Mouse (Mus musculus) midbrain, embryonic 15.5 days (tissue): Measurements from ENCODE around the gene Ilkap. TPM values are rescaled to one million over a fixed set of nuclear protein-coding genes. Genes with fewer than 3 reads are reported as not detected.
A peak's percentile ranks its signal among the peaks of the same experiment; 100 is the strongest.

ENCODE experiments used
- ATAC-seq: fragments of 200-750 bp; cut with Nextera tagmentation; replicated peaks from 2 replicates; pipeline ENCODE4 v1.8.0; 2017; ENCODE audit warnings: moderate TSS enrichment
- H3K27ac ChIP-seq: fragments of 300-500 bp; sonication (generic); 2 replicates; pipeline ENCODE4 v1.5.1; 2015; ENCODE audit warnings: mild to moderate bottlenecking, inconsistent platforms
- H3K27me3 ChIP-seq: fragments of 300-500 bp; sonication (generic); replicated peaks from 2 replicates; pipeline ENCODE4 v1.6.1; 2015; ENCODE audit warnings: inconsistent platforms
- H3K36me3 ChIP-seq: fragments of 300-500 bp; sonication (generic); replicated peaks from 2 replicates; pipeline ENCODE4 v1.6.1; 2015; ENCODE audit warnings: inconsistent platforms
- H3K4me1 ChIP-seq: fragments of 300-500 bp; sonication (generic); 2 replicates; pipeline ENCODE4 v1.6.1; 2015; ENCODE audit warnings: inconsistent platforms
- H3K4me2 ChIP-seq: fragments of 300-500 bp; sonication (generic); 2 replicates; pipeline ENCODE4 v1.6.1; 2015; ENCODE audit warnings: inconsistent platforms, mild to moderate bottlenecking, moderate library complexity
- H3K4me3 ChIP-seq: fragments of 300-500 bp; sonication (generic); 2 replicates; pipeline ENCODE4 v1.5.1; 2015; ENCODE audit warnings: mild to moderate bottlenecking, inconsistent platforms
- H3K9ac ChIP-seq: fragments of 300-500 bp; sonication (generic); 2 replicates; pipeline ENCODE4 v1.6.1; 2015; ENCODE audit warnings: mild to moderate bottlenecking, inconsistent platforms
- H3K9me3 ChIP-seq: fragments of 300-500 bp; sonication (generic); 2 replicates; pipeline ENCODE4 v1.6.1; 2016; ENCODE audit warnings: inconsistent platforms
- WGBS: fragments of 180-500 bp; shearing (Covaris S2); methylation state at CpG from one replicate; pipeline ENCODE4 v1.1.7; 2015; ENCODE audit warnings: mixed read lengths; 5-methylcytosine and 5-hydroxymethylcytosine counted together
- polyA plus RNA-seq: library from polyadenylated mRNA; unstranded; fragments of >200 nt; fragmentation: Nextera tagmentation; extraction: Ambion mirVana; gene quantifications from 2 replicates; pipeline ENCODE4 v1.2.1, GENCODE M21; 2015

Ilkap gene
- polyA plus RNA-seq, 1 experiment from 2014 or later = 150 TPM

DNA sequence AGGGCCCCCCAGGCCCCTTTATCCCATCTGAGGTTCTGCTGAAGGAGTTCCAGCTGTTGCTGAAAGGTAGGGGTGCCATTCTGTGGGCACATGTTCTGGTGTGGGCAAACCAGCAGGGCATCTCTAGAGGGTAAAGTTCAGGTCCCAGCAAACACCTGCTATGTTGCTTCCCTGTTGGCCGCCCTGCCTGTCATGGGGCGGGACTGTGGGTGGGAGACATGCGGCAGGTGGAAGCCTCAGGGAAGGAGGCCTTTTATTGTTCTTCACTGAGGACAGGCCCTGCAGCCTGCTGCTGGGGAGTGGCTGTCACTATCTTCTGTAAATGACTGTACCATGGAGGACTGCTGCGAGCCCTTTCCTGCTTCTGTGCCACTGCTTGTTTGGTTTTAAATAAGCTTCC, 29.2 kb downstream of the Ilkap start:
- 74% methylated on average over 4 of the region's 4 CpGs for WGBS
- Histone ChIP-seq H3K4me2 (no peak overlapping the region), H3K4me3 (no peak overlapping the region), H3K36me3 (peaks cover 14% of the 10 kb centered on the region; the same call in 1 of the 2 replicates), H3K9me3 (no peaks in the 10 kb centered on the region), H3K9ac (no peak overlapping the region), H3K27me3 (peaks cover 18% of the 10 kb centered on the region), H3K27ac (no peak overlapping the region), H3K4me1 (peaks cover 8% of the 10 kb centered on the region)
- no peak for ATAC-seq

GRCm38 (mm10) chr1:91367295-91367694, 31.3 kb downstream of the Ilkap start:
- Histone ChIP-seq H3K4me2 (no peak overlapping the region), H3K36me3 (peaks cover 4% of the 10 kb centered on the region; the same call in 1 of the 2 replicates), H3K4me3 (no peak overlapping the region), H3K9me3 (no peaks in the 10 kb centered on the region), H3K27ac (no peak overlapping the region), H3K27me3 (peaks cover 18% of the 10 kb centered on the region), H3K9ac (no peak overlapping the region), H3K4me1 (peaks cover 8% of the 10 kb centered on the region)
- 94% methylated on average over 3 of the region's 3 CpGs for WGBS
- ATAC-seq = no peak

DNA sequence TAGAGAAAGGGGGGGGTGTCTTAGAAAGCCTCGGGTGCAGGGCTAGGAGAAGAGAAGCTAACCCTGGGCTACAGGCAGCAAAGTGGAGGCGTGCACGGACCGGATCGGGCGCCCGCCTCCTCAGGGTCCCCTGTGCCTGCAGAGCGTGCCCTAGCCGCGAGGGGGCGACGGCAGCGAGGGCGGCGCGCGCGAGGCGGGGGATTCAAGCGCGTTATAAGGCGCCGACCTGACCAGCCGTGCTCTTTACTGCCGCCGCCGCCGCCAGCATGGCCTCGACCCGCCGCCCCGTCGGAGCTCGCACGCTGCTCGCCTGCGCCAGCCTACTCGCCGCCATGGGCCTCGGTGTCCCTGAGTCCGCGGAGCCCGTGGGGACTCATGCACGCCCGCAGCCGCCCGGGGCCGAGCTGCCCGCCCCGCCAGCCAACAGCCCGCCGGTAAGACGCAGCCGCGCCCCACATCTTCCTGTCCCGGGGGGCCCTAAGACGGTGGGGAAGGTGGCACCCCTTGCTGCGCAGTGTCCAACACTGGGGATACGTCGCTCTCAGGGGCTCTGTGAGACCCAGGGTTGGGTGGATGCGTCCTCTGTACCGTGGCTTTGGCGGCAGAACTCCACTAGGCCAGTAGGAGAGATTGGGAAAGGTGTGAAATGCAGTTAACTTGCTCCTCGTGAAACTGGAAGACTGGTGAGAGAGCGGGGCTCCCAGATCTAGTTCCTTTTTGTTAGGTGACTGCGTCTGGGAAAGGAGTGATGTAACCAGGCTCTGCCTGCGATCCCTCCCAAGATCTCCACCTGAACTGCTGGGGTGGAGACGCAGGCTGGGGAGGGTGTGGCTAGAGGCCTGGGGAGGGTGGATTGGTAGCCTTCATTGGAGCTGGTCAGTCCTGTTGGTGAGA, 32.2 kb downstream of the Ilkap start, which contains the start of gene Erfe:
TSS of gene Erfe (plus strand) at position 216 of the 894 bp plus-strand sequence.
- H3K9me3 ChIP-seq = no peaks in the 10 kb centered on the region
- ATAC-seq = peak; percentile 51
- WGBS = 1% methylated on average over 67 of the region's 68 CpGs

GRCm38 (mm10) chr1:91365816-91366214, 32.8 kb downstream of the Ilkap start:
- Histone ChIP-seq H3K36me3 (no peaks in the 10 kb centered on the region), H3K9ac (no peak overlapping the region), H3K9me3 (no peaks in the 10 kb centered on the region), H3K27me3 (peaks cover 18% of the 10 kb centered on the region), H3K4me3 (peak overlapping the region; percentile 35; the same call in 1 of the 2 replicates), H3K27ac (no peak overlapping the region), H3K4me2 (peak overlapping the region; percentile 62), H3K4me1 (peaks cover 8% of the 10 kb centered on the region)
- 31% methylated on average over 8 of the region's 8 CpGs for WGBS
- ATAC-seq = 0 out of 2 replicates have a peak, but pooled peaks have one; percentile 18

More for the DNA sequence above, 32.2 kb downstream of the Ilkap start, which contains the start of gene Erfe:
- Histone ChIP-seq H3K36me3 (no peaks in the 10 kb centered on the region), H3K4me2 (peak within 1 kb of the TSS; percentile 62), H3K27me3 (peaks cover 18% of the 10 kb centered on the region), H3K4me1 (peaks cover 8% of the 10 kb centered on the region), H3K27ac (no peak within 1 kb of the TSS), H3K9ac (peak within 1 kb of the TSS; percentile 24), H3K4me3 (peak within 1 kb of the TSS; percentile 35)

DNA sequence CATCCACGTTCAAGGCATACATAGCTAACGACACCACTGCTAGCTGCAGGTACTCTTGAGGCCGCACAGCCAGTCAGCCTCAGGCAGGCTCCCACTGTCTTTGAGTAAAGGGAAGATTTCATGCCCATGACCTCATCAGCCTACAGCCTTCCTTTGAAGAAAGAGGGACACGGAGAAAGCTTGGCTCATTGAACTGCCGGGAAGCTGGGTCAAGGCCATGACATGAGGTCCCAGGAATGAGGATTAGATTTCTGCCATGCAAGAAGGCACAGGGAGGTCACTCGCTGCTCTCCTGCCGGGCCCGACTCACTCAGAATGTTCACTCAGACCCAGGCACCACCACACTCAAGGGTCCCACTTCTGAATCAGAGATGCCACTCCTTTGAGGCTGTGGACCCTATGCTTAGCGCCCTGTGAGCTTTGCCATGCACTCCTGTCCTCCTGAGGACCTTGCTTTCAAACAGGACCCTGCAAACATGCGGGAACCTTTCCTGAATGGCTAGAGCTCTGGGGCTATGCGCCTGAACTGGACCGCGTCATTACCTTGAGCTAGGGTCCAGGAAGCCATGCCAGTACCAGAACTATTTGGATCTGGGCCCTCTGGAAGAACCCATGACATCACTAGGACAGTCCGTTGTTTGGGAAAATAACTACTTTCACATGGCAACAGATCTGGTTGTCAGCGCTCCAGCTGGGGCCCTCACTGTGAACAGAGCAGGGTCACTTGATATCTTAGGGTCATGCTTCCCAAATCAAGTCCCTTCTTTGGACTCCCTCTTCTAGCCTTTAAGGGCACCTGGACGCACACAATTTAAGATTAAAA, 33.6 kb downstream of the Ilkap start:
- no peak for ATAC-seq
- H3K4me3 ChIP-seq = no peak overlapping the region
- no peak overlapping the region for H3K27ac ChIP-seq
- H3K27me3 ChIP-seq = peaks cover 18% of the 10 kb centered on the region
- H3K4me1 ChIP-seq = peaks cover 8% of the 10 kb centered on the region
- H3K4me2 ChIP-seq = no peak overlapping the region
- H3K9me3 ChIP-seq = no peaks in the 10 kb centered on the region
- no peak overlapping the region for H3K9ac ChIP-seq
- no peaks in the 10 kb centered on the region for H3K36me3 ChIP-seq
- 95% methylated on average over 16 of the region's 16 CpGs for WGBS

- no peaks in the 10 kb centered on the region for H3K9me3 ChIP-seq
- no peak overlapping the region for H3K4me2 ChIP-seq
- H3K4me3 ChIP-seq = no peak overlapping the region
- peaks cover 14% of the 10 kb centered on the region for H3K27me3 ChIP-seq
- no peak overlapping the region for H3K9ac ChIP-seq
- H3K4me1 ChIP-seq = peaks cover 8% of the 10 kb centered on the region
- H3K36me3 ChIP-seq = no peaks in the 10 kb centered on the region
- 85% methylated on average over 5 of the region's 5 CpGs for WGBS
- no peak for ATAC-seq
- no peak overlapping the region for H3K27ac ChIP-seq
Measured at GRCm38 (mm10) chr1:91362113-91362512, 36.5 kb downstream of the Ilkap start.

- H3K27me3 ChIP-seq = no peaks in the 10 kb centered on the region
- no peaks in the 10 kb centered on the region for H3K36me3 ChIP-seq
- no peak overlapping the region for H3K4me2 ChIP-seq
- no peaks in the 10 kb centered on the region for H3K9me3 ChIP-seq
- H3K27ac ChIP-seq = no peak overlapping the region
- no peak overlapping the region for H3K4me3 ChIP-seq
- H3K4me1 ChIP-seq = no peaks in the 10 kb centered on the region
- no peak for ATAC-seq
- 86% methylated on average over 11 of the region's 11 CpGs for WGBS
- no peak overlapping the region for H3K9ac ChIP-seq
Measured at GRCm38 (mm10) chr1:91356105-91356504, 42.5 kb downstream of the Ilkap start.

DNA sequence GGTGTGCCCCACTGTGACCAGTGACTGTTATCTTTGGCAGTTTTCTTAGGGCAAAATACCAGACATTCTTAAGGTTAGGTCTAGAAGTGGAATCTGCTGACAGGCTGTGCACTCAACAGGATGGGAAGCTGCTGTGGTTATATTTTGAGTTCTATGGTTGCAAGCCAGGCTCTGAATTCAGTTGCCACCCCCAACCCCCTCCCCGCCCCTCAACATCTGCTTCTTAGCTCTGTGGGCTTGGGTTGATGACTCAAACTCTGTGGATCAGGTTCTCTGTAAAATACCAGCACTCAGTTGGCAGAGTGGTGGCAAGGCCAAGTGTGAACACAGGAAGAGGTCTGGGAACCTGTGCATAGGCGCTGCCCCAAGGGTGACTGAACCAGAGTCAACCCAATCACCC, 46.3 kb downstream of the Ilkap start:
- H3K36me3 ChIP-seq = no peaks in the 10 kb centered on the region
- H3K9me3 ChIP-seq = no peaks in the 10 kb centered on the region
- H3K4me2 ChIP-seq = no peak overlapping the region
- no peak overlapping the region for H3K4me3 ChIP-seq
- 0 out of 2 replicates have a peak, but pooled peaks cover 2% of the 10 kb centered on the region for H3K27me3 ChIP-seq
- WGBS = 89% methylated on average over 2 of the region's 2 CpGs
- ATAC-seq = no peak
- no peaks in the 10 kb centered on the region for H3K4me1 ChIP-seq
- no peak overlapping the region for H3K27ac ChIP-seq
- H3K9ac ChIP-seq = no peak overlapping the region

DNA sequence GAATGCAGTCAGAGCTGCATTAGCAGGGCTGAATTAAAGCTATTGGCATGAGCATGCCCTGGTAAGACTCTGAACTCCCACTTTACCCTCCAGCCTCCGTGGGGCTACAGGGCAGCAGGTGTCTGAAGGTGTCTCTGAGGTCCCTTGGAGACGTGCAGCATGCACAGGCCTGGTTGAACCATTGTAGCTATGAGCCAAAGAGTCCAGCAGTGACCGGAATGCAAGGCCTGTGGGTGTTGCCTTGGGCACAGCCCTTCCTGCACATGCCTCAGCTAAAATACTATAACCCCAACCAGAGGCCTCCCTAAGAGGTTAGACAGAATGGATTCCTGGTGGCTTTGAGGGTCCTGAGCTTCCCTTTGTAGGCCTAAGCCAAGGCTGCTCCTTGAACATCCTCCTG, 47.4 kb downstream of the Ilkap start:
- H3K4me1 ChIP-seq = no peaks in the 10 kb centered on the region
- no peak for ATAC-seq
- no peak overlapping the region for H3K4me3 ChIP-seq
- H3K4me2 ChIP-seq = no peak overlapping the region
- 80% methylated on average over 3 of the region's 3 CpGs for WGBS
- no peak overlapping the region for H3K9ac ChIP-seq
- no peaks in the 10 kb centered on the region for H3K9me3 ChIP-seq
- H3K36me3 ChIP-seq = no peaks in the 10 kb centered on the region
- H3K27me3 ChIP-seq = peaks cover 8% of the 10 kb centered on the region
- no peak overlapping the region for H3K27ac ChIP-seq

GRCm38 (mm10) chr1:91350841-91351240, 47.8 kb downstream of the Ilkap start, which contains the start of gene Klhl30:
Klhl30 (plus strand) TSS chr1:91351016.
- H3K9ac ChIP-seq = no peak within 1 kb of the TSS
- no peak for ATAC-seq
- no peak within 1 kb of the TSS for H3K27ac ChIP-seq
- H3K27me3 ChIP-seq = peaks cover 11% of the 10 kb centered on the region
- no peaks in the 10 kb centered on the region for H3K9me3 ChIP-seq
- no peak within 1 kb of the TSS for H3K4me3 ChIP-seq
- no peaks in the 10 kb centered on the region for H3K36me3 ChIP-seq
- H3K4me1 ChIP-seq = no peaks in the 10 kb centered on the region
- 64% methylated on average over 4 of the region's 4 CpGs for WGBS
- H3K4me2 ChIP-seq = no peak within 1 kb of the TSS

DNA sequence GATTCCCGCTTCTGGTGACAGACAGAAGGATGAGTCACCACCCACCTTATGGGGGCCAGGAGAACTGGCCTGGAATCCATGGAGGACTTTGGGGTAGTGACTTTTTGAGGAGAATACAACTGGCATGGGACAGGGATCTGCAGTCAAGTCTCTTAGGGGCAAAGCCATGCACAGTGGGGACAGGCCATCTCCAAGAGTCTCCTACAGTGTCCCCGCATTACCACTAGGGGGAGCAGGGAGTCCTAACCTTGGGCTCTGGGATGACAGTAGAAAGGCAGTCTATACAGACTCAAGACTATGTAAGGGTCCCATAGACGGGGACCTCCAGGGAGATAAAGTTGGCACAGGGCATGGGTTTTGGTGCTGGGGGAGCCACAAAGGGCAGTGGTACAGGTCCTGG, 51.7 kb downstream of the Ilkap start:
- Histone ChIP-seq H3K36me3 (no peaks in the 10 kb centered on the region), H3K4me3 (no peak overlapping the region), H3K27ac (no peak overlapping the region), H3K9ac (no peak overlapping the region), H3K9me3 (no peaks in the 10 kb centered on the region), H3K4me1 (peaks cover 10% of the 10 kb centered on the region), H3K4me2 (no peak overlapping the region), H3K27me3 (peaks cover 39% of the 10 kb centered on the region)
- 36% methylated on average over 3 of the region's 3 CpGs for WGBS
- ATAC-seq = peak; percentile 70; the same call in 1 of the 2 replicates
